Mouse (Mus musculus): ENCODE measurements at regions not wholly inside any gene's neighbourhood (a gene's known extent, or its start where the extent isn't known, plus 50 kb on each side); places are given as distances from the start of the nearest gene placed in this dataset.

- Histone ChIP-seq H3K4me1 (ENCODE audit: control insufficient read depth, insufficient read depth, low read length) (peaks cover 22% of the 10 kb centered on the region), H3K27ac (ENCODE audit: insufficient read depth, low read length) (no peak overlapping the region), H3K4me3 (ENCODE audit: insufficient read depth, low read length) (no peak overlapping the region)
- TF ChIP-seq CTCF (IDR thresholded peaks at IDR 0.05; ENCODE audit: borderline replicate concordance, insufficient read depth, low read length) (no peak), POLR2A (IDR thresholded peaks at IDR 0.05; ENCODE audit: low read depth, low read length) (no peak)
Measured at GRCm38 (mm10) chr8:126835554-126835953, 110.1 kb downstream of the Tomm20 start.

- TF ChIP-seq CTCF (IDR thresholded peaks at IDR 0.05; ENCODE audit: borderline replicate concordance, insufficient read depth, low read length) = no peak
- TF ChIP-seq POLR2A (IDR thresholded peaks at IDR 0.05; ENCODE audit: low read depth, low read length) = peak; percentile 26; the same call in 1 of the 2 replicates
- Histone ChIP-seq H3K4me1 (ENCODE audit: control insufficient read depth, insufficient read depth, low read length) (peaks cover 21% of the 10 kb centered on the region), H3K27ac (ENCODE audit: insufficient read depth, low read length) (peak overlapping the region; percentile 82), H3K4me3 (ENCODE audit: insufficient read depth, low read length) (no peak overlapping the region)
Measured at GRCm38 (mm10) chr8:126833471-126834453, 111.9 kb downstream of the Tomm20 start.

GRCm38 (mm10) chr8:126833006-126833405 is 112.6 kb downstream of the Tomm20 start:
- H3K4me3 ChIP-seq (ENCODE audit: insufficient read depth, low read length) = no peak overlapping the region
- TF ChIP-seq CTCF (IDR thresholded peaks at IDR 0.05; ENCODE audit: borderline replicate concordance, insufficient read depth, low read length) (no peak), POLR2A (IDR thresholded peaks at IDR 0.05; ENCODE audit: low read depth, low read length) (no peak)
- H3K4me1 ChIP-seq (ENCODE audit: control insufficient read depth, insufficient read depth, low read length) = peaks cover 15% of the 10 kb centered on the region
- H3K27ac ChIP-seq (ENCODE audit: insufficient read depth, low read length) = peak overlapping the region; percentile 82

GRCm38 (mm10) chr8:126832163-126832978 is 113.3 kb downstream of the Tomm20 start:
- Histone ChIP-seq H3K4me3 (ENCODE audit: insufficient read depth, low read length) (no peak overlapping the region), H3K4me1 (ENCODE audit: control insufficient read depth, insufficient read depth, low read length) (peaks cover 19% of the 10 kb centered on the region), H3K27ac (ENCODE audit: insufficient read depth, low read length) (peak overlapping the region; percentile 82)
- TF ChIP-seq CTCF (IDR thresholded peaks at IDR 0.05; ENCODE audit: borderline replicate concordance, insufficient read depth, low read length) (no peak), POLR2A (IDR thresholded peaks at IDR 0.05; ENCODE audit: low read depth, low read length) (no peak)

- TF ChIP-seq CTCF (IDR thresholded peaks at IDR 0.05; ENCODE audit: borderline replicate concordance, insufficient read depth, low read length) (no peak), POLR2A (IDR thresholded peaks at IDR 0.05; ENCODE audit: low read depth, low read length) (no peak)
- Histone ChIP-seq H3K4me3 (ENCODE audit: insufficient read depth, low read length) (no peak overlapping the region), H3K27ac (ENCODE audit: insufficient read depth, low read length) (peak overlapping the region; percentile 82), H3K4me1 (ENCODE audit: control insufficient read depth, insufficient read depth, low read length) (peaks cover 22% of the 10 kb centered on the region)
Measured at GRCm38 (mm10) chr8:126831312-126832162, 114.1 kb downstream of the Tomm20 start.

GRCm38 (mm10) chr8:126830242-126830530 is 115.5 kb downstream of the Tomm20 start:
- TF ChIP-seq CTCF (IDR thresholded peaks at IDR 0.05; ENCODE audit: borderline replicate concordance, insufficient read depth, low read length) (no peak), POLR2A (IDR thresholded peaks at IDR 0.05; ENCODE audit: low read depth, low read length) (no peak)
- no peak overlapping the region for H3K4me3 ChIP-seq (ENCODE audit: insufficient read depth, low read length)
- no peak overlapping the region for H3K27ac ChIP-seq (ENCODE audit: insufficient read depth, low read length)
- H3K4me1 ChIP-seq (ENCODE audit: control insufficient read depth, insufficient read depth, low read length) = peaks cover 22% of the 10 kb centered on the region

- no peak overlapping the region for H3K27ac ChIP-seq (ENCODE audit: insufficient read depth, low read length)
- H3K4me1 ChIP-seq (ENCODE audit: control insufficient read depth, insufficient read depth, low read length) = peaks cover 20% of the 10 kb centered on the region
- TF ChIP-seq POLR2A (IDR thresholded peaks at IDR 0.05; ENCODE audit: low read depth, low read length) (no peak), CTCF (IDR thresholded peaks at IDR 0.05; ENCODE audit: borderline replicate concordance, insufficient read depth, low read length) (no peak)
- no peak overlapping the region for H3K4me3 ChIP-seq (ENCODE audit: insufficient read depth, low read length)
Measured at GRCm38 (mm10) chr8:126829376-126830241, 116.0 kb downstream of the Tomm20 start.

- Histone ChIP-seq H3K4me1 (ENCODE audit: control insufficient read depth, insufficient read depth, low read length) (peaks cover 15% of the 10 kb centered on the region), H3K4me3 (ENCODE audit: insufficient read depth, low read length) (no peak overlapping the region), H3K27ac (ENCODE audit: insufficient read depth, low read length) (peak overlapping the region; percentile 94)
- TF ChIP-seq CTCF (IDR thresholded peaks at IDR 0.05; ENCODE audit: borderline replicate concordance, insufficient read depth, low read length) = no peak
- TF ChIP-seq POLR2A (IDR thresholded peaks at IDR 0.05; ENCODE audit: low read depth, low read length) = no peak
Measured at GRCm38 (mm10) chr8:126827681-126828383, 117.8 kb downstream of the Tomm20 start.

Measured in embryonic fibroblast, embryonic 13.5 days (primary cell).